Mouse (Mus musculus) heart, postnatal 0 days (tissue): ENCODE measurements around the gene Dusp8.
A peak's percentile ranks its signal among the peaks of the same experiment; 100 is the strongest.

Experiments used
- CTCF ChIP-seq: IDR thresholded peaks from 2 replicates; pipeline ENCODE4 v1.5.1; 2016; ENCODE audit warnings: antibody characterized with exemption, control low read depth, low read depth
- EP300 ChIP-seq: IDR thresholded peaks from 2 replicates; pipeline ENCODE4 v1.6.1; 2016; ENCODE audit warnings: antibody characterized with exemption, low read depth

- TF ChIP-seq EP300, result no peak
- TF ChIP-seq CTCF, result peak; percentile 1; the same call in 1 of the 2 replicates
Measured at GRCm38 (mm10) chr7:142083588-142084317, 11.9 kb downstream of the Dusp8 start.
